11 mouse cellular contexts compared by ENCODE assay signal in genomic region chr5:24986956-24987355, GRCm38 (mm10).
DNase-seq lines count a peak whose midpoint lies in the region; ATAC-seq and TF ChIP-seq lines count a peak whose summit lies in the region.
"Had no signal": no experiment of that assay in that cellular context is flagged by ENCODE, and none has a peak within 500 bp of the region (broad histone marks: within the 10 kb centered on the region; RNA-seq: fewer than 3 reads in every experiment).

No protein-coding gene starts in this region.

- H3K4me3 ChIP-seq in hindbrain, embryonic 12.5 days = no peak overlapping the region
- no peak overlapping the region for H3K4me3 ChIP-seq in hindbrain, embryonic 11.5 days (ENCODE audit: low read depth, low read length)
- H3K4me3 ChIP-seq in cortical plate, adult 2 months (ENCODE audit: insufficient read depth, low read length) = peak overlapping the region; percentile 5
- H3K4me3 ChIP-seq in midbrain, postnatal 0 days (ENCODE audit: low read depth, low read length) = peak overlapping the region; percentile 20
- H3K4me3 ChIP-seq: liver, embryonic 15.5 days had no signal

- H3K4me2 ChIP-seq in hindbrain, embryonic 12.5 days (replicated peaks) = peak overlapping the region; percentile 21
- H3K4me2 ChIP-seq in hindbrain, embryonic 11.5 days (replicated peaks; ENCODE audit: low read depth, low read length) = no peak overlapping the region
- H3K4me2 ChIP-seq in midbrain, postnatal 0 days (ENCODE audit: low read depth, low read length, poor library complexity, severe bottlenecking) = peak overlapping the region; percentile 51
- H3K4me2 ChIP-seq: liver, embryonic 15.5 days had no signal

- DNase-seq in adrenal gland, adult (ENCODE audit: inconsistent age in 2 of 2, low spot score in 1 of 2) = peak; percentile 64 to 79
- no peak for DNase-seq in adrenal gland, adult 8-10 months
- DNase-seq in hindbrain, embryonic 11.5 days (ENCODE audit: low spot score) = no peak
- DNase-seq in midbrain, postnatal 0 days (ENCODE audit: low spot score) = no peak
- DNase-seq in frontal cortex, postnatal 10 days (ENCODE audit: low spot score in 2 of 2) = no peak
- no peak for DNase-seq in spleen, postnatal 36 days (ENCODE audit: low spot score in 2 of 2)
- DNase-seq: left cerebral cortex, postnatal 4 days; right cerebral cortex, postnatal 25 days had no signal

- no peak overlapping the region for H3K27ac ChIP-seq in hindbrain, embryonic 12.5 days
- no peak overlapping the region for H3K27ac ChIP-seq in hindbrain, embryonic 11.5 days (ENCODE audit: low read depth, low read length)
- peak overlapping the region; percentile 57 for H3K27ac ChIP-seq in cortical plate, adult 2 months (ENCODE audit: insufficient read depth, low read length)
- peak overlapping the region; percentile 96 for H3K27ac ChIP-seq in midbrain, postnatal 0 days (ENCODE audit: low read depth, low read length)
- H3K27ac ChIP-seq: liver, embryonic 15.5 days had no signal

- H3K9me3 ChIP-seq in hindbrain, embryonic 12.5 days (replicated peaks) = no peaks in the 10 kb centered on the region
- no peaks in the 10 kb centered on the region for H3K9me3 ChIP-seq in hindbrain, embryonic 11.5 days (ENCODE audit: control insufficient read depth, low read length)
- no peaks in the 10 kb centered on the region for H3K9me3 ChIP-seq in midbrain, postnatal 0 days (ENCODE audit: low read length)
- H3K9me3 ChIP-seq: liver, embryonic 15.5 days had no signal

- no peak for TF ChIP-seq POLR2A in cortical plate, adult 2 months (IDR thresholded peaks at IDR 0.05; ENCODE audit: extremely low read depth, insufficient read depth, low read length)

- TF ChIP-seq CTCF in cortical plate, adult 2 months (IDR thresholded peaks at IDR 0.05; ENCODE audit: extremely low read depth, insufficient read depth, low read length) = no peak
- no peak for TF ChIP-seq CTCF in midbrain, postnatal 0 days (IDR thresholded peaks at IDR 0.05)

- H3K4me1 ChIP-seq in hindbrain, embryonic 12.5 days = peaks cover 15% of the 10 kb centered on the region
- no peaks in the 10 kb centered on the region; the same call in 1 of the 2 replicates for H3K4me1 ChIP-seq in hindbrain, embryonic 11.5 days (replicated peaks; ENCODE audit: control insufficient read depth, insufficient read depth, low read length)
- peaks cover 17% of the 10 kb centered on the region for H3K4me1 ChIP-seq in cortical plate, adult 2 months (ENCODE audit: control insufficient read depth, insufficient read depth, low read length)
- H3K4me1 ChIP-seq in midbrain, postnatal 0 days (ENCODE audit: insufficient read depth, low read length) = peaks cover 17% of the 10 kb centered on the region; the same call in 1 of the 2 replicates
- H3K4me1 ChIP-seq: liver, embryonic 15.5 days had no signal

- no peaks in the 10 kb centered on the region for H3K36me3 ChIP-seq in hindbrain, embryonic 12.5 days
- no peaks in the 10 kb centered on the region for H3K36me3 ChIP-seq in hindbrain, embryonic 11.5 days (ENCODE audit: control insufficient read depth, insufficient read depth, low read length)
- H3K36me3 ChIP-seq in midbrain, postnatal 0 days (ENCODE audit: insufficient read depth, low read length) = no peaks in the 10 kb centered on the region
- H3K36me3 ChIP-seq: liver, embryonic 15.5 days had no signal

- no peak overlapping the region; the same call in 1 of the 2 replicates for H3K9ac ChIP-seq in hindbrain, embryonic 12.5 days
- H3K9ac ChIP-seq in hindbrain, embryonic 11.5 days (ENCODE audit: low read depth, low read length) = no peak overlapping the region
- peak overlapping the region; percentile 59; the same call in 1 of the 2 replicates for H3K9ac ChIP-seq in midbrain, postnatal 0 days (replicated peaks; ENCODE audit: low read length, poor library complexity, severe bottlenecking)
- H3K9ac ChIP-seq: liver, embryonic 15.5 days had no signal

- ATAC-seq in hindbrain, embryonic 12.5 days (ENCODE audit: low FRiP score) = no peak
- no peak for ATAC-seq in hindbrain, embryonic 11.5 days (ENCODE audit: low FRiP score)
- no peak for ATAC-seq in midbrain, postnatal 0 days (ENCODE audit: low FRiP score)

- no peaks in the 10 kb centered on the region for H3K27me3 ChIP-seq in hindbrain, embryonic 12.5 days
- no peaks in the 10 kb centered on the region for H3K27me3 ChIP-seq in hindbrain, embryonic 11.5 days (ENCODE audit: control insufficient read depth, insufficient read depth, low read length)
- H3K27me3 ChIP-seq in midbrain, postnatal 0 days (ENCODE audit: insufficient read depth, low read length) = no peaks in the 10 kb centered on the region

- 29% methylated on average over 2 of the region's 2 CpGs for WGBS in hindbrain, embryonic 12.5 days
- 26% methylated on average over 2 of the region's 2 CpGs for WGBS in hindbrain, embryonic 11.5 days
- WGBS in midbrain, postnatal 0 days = 38% methylated on average over 2 of the region's 2 CpGs

Comparison
In these comparisons a context has a peak if more than half of its experiments do, and no peak if none do; other contexts are left out.
1. DNase-seq: peak in adrenal gland, adult (2 of 2); none in adrenal gland, adult 8-10 months (single experiment), hindbrain, embryonic 11.5 days (single experiment), midbrain, postnatal 0 days (single experiment), frontal cortex, postnatal 10 days (0 of 2) and spleen, postnatal 36 days (0 of 2).
2. H3K27ac ChIP-seq: peak in cortical plate, adult 2 months (single experiment) and midbrain, postnatal 0 days (single experiment); none in hindbrain, embryonic 12.5 days (single experiment) and hindbrain, embryonic 11.5 days (single experiment).
3. H3K4me3 ChIP-seq: peak in cortical plate, adult 2 months (single experiment) and midbrain, postnatal 0 days (single experiment); none in hindbrain, embryonic 12.5 days (single experiment) and hindbrain, embryonic 11.5 days (single experiment).